Mouse (Mus musculus) heart, embryonic 15.5 days (tissue): ENCODE measurements around the gene Tsc22d2. TPM values are rescaled to one million over a fixed set of nuclear protein-coding genes. Genes with fewer than 3 reads are reported as not detected.
A peak's percentile ranks its signal among the peaks of the same experiment; 100 is the strongest.

Experiments
- ATAC-seq: fragments of 200-750 bp; cut with Nextera tagmentation; replicated peaks from 2 replicates; pipeline ENCODE4 v1.8.0; 2017; ENCODE audit warnings: low read depth, moderate TSS enrichment; ENCODE audit not compliant: insufficient number of reproducible peaks, insufficient read depth, low FRiP score
- H3K27ac ChIP-seq: fragments of 300-500 bp; sonication (generic); 2 replicates; pipeline ENCODE4 v1.5.1; 2015; ENCODE audit warnings: mild to moderate bottlenecking, inconsistent platforms
- H3K27me3 ChIP-seq: fragments of 300-500 bp; sonication (generic); 2 replicates; pipeline ENCODE4 v1.6.1; 2015; ENCODE audit warnings: inconsistent platforms
- H3K36me3 ChIP-seq: fragments of 300-500 bp; sonication (generic); 2 replicates; pipeline ENCODE4 v1.6.1; 2015; ENCODE audit warnings: mild to moderate bottlenecking, inconsistent platforms
- H3K4me1 ChIP-seq: fragments of 300-500 bp; sonication (generic); replicated peaks from 2 replicates; pipeline ENCODE4 v1.6.1; 2015; ENCODE audit warnings: inconsistent platforms
- H3K4me2 ChIP-seq: fragments of 300-500 bp; sonication (generic); 2 replicates; pipeline ENCODE4 v1.6.1; 2015; ENCODE audit warnings: inconsistent platforms, mild to moderate bottlenecking, moderate library complexity
- H3K4me3 ChIP-seq: fragments of 300-500 bp; sonication (generic); 2 replicates; pipeline ENCODE4 v1.5.1; 2015; ENCODE audit warnings: mild to moderate bottlenecking, inconsistent platforms
- H3K9ac ChIP-seq: fragments of 300-500 bp; sonication (generic); 2 replicates; pipeline ENCODE4 v1.6.1; 2015; ENCODE audit warnings: mild to moderate bottlenecking, inconsistent platforms
- H3K9me3 ChIP-seq: fragments of 300-500 bp; sonication (generic); replicated peaks from 2 replicates; pipeline ENCODE4 v1.6.1; 2016; ENCODE audit warnings: inconsistent platforms
- WGBS: fragments of 180-500 bp; shearing (Covaris S2); methylation state at CpG from one replicate; pipeline ENCODE4 v1.1.7; 2015; ENCODE audit warnings: mixed read lengths; 5-methylcytosine and 5-hydroxymethylcytosine counted together
- polyA plus RNA-seq: library from polyadenylated mRNA; unstranded; fragments of >200 nt; fragmentation: Nextera tagmentation; extraction: Ambion mirVana; gene quantifications from 2 replicates; pipeline ENCODE4 v1.2.1, GENCODE M21; 2015

Tsc22d2 gene
- polyA plus RNA-seq, 1 experiment from 2014 or later, result 12.9 TPM

DNA sequence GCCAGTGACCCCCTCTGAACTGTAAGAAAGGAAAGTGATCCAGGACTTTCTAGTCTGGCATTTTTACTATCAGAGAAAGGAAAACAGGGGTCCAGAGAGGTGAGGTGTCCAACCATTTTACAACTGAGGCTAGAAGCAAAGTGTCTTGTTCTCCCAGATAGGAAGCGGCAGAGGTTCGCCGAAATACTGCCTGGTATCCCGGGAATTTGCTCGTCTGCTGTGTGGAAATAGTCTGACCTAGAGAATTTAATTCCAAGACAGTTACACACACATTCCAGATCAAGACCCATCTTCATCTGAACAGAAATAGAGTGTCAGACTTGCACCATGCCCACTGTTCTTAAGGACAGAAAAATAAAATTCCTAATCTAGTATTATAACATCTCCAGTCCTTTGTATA, 16.0 kb upstream of the Tsc22d2 start:
- no peak overlapping the region for H3K4me2 ChIP-seq

GRCm38 (mm10) chr3:58399931-58400330, 14.6 kb upstream of the Tsc22d2 start:
- Histone ChIP-seq H3K36me3 (no peaks in the 10 kb centered on the region), H3K27ac (no peak overlapping the region), H3K9me3 (no peaks in the 10 kb centered on the region), H3K4me2 (no peak overlapping the region), H3K4me1 (no peaks in the 10 kb centered on the region), H3K27me3 (no peaks in the 10 kb centered on the region), H3K9ac (no peak overlapping the region), H3K4me3 (no peak overlapping the region)
- 55% methylated on average over 3 of the region's 3 CpGs for WGBS
- ATAC-seq, result no peak

More for the DNA sequence above, 16.0 kb upstream of the Tsc22d2 start:
- Histone ChIP-seq H3K27me3 (no peaks in the 10 kb centered on the region), H3K9me3 (no peaks in the 10 kb centered on the region), H3K4me3 (no peak overlapping the region), H3K27ac (no peak overlapping the region), H3K4me1 (no peaks in the 10 kb centered on the region), H3K36me3 (no peaks in the 10 kb centered on the region), H3K9ac (no peak overlapping the region)
- 49% methylated on average over 5 of the region's 5 CpGs for WGBS
- ATAC-seq, result no peak

DNA sequence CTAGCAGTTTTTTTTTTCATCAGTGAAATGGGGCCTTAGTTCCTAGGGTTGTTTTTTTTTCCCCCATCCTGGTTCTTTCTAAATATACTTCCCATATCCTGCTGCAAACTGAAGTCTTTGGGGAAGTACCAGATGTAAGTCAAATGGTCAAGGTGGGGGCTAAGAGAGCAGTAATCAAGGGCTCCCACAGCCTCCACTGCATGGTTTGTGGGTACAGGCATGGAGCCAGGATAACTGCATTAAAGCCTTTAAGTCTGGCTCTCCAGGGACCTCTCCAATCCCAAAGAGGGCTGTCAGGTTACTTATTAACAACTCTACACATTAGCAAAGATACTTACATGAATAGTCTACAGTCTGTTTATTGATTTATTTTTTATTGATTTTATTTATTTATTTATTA, 2.8 kb upstream of the Tsc22d2 start:
- H3K9me3 ChIP-seq, result no peaks in the 10 kb centered on the region
- H3K4me3 ChIP-seq, result no peak overlapping the region
- ATAC-seq, result no peak
- H3K27me3 ChIP-seq, result no peaks in the 10 kb centered on the region
- no peaks in the 10 kb centered on the region for H3K4me1 ChIP-seq
- no peak overlapping the region for H3K4me2 ChIP-seq
- no peak overlapping the region for H3K9ac ChIP-seq
- H3K27ac ChIP-seq, result no peak overlapping the region
- no peaks in the 10 kb centered on the region for H3K36me3 ChIP-seq

GRCm38 (mm10) chr3:58413671-58414070, 844 bp upstream of the Tsc22d2 start:
- WGBS, result 37% methylated on average over 5 of the region's 5 CpGs
- Histone ChIP-seq H3K4me2 (peak overlapping the region; percentile 86), H3K27me3 (no peaks in the 10 kb centered on the region), H3K9me3 (no peaks in the 10 kb centered on the region), H3K36me3 (0 out of 2 replicates have a peak, but pooled peaks cover 3% of the 10 kb centered on the region), H3K4me3 (peak overlapping the region; percentile 87), H3K27ac (peak overlapping the region; percentile 98), H3K4me1 (no peaks in the 10 kb centered on the region), H3K9ac (peak overlapping the region; percentile 48)
- ATAC-seq, result no peak

- H3K36me3 ChIP-seq, result 0 out of 2 replicates have a peak, but pooled peaks cover 3% of the 10 kb centered on the region
- peak overlapping the region; percentile 87 for H3K4me3 ChIP-seq
- under 1% methylated on average over 93 of the region's 113 CpGs for WGBS
- H3K27me3 ChIP-seq, result no peaks in the 10 kb centered on the region
- peak overlapping the region; percentile 98 for H3K27ac ChIP-seq
- H3K4me2 ChIP-seq, result peak overlapping the region; percentile 86
- H3K4me1 ChIP-seq, result no peaks in the 10 kb centered on the region
- ATAC-seq, result peak; percentile 70
- H3K9me3 ChIP-seq, result no peaks in the 10 kb centered on the region
- peak overlapping the region; percentile 87 for H3K9ac ChIP-seq
These were observed 720 bp downstream of the Tsc22d2 start for GRCm38 (mm10) chr3:58414986-58415883.

GRCm38 (mm10) chr3:58415884-58416725, 1.6 kb downstream of the Tsc22d2 start:
- Histone ChIP-seq H3K9me3 (no peaks in the 10 kb centered on the region), H3K4me2 (peak overlapping the region; percentile 86), H3K27me3 (no peaks in the 10 kb centered on the region), H3K9ac (peak overlapping the region; percentile 87), H3K27ac (peak overlapping the region; percentile 98), H3K36me3 (0 out of 2 replicates have a peak, but pooled peaks cover 3% of the 10 kb centered on the region), H3K4me3 (peak overlapping the region; percentile 87), H3K4me1 (no peaks in the 10 kb centered on the region)
- peak; percentile 61 for ATAC-seq
- WGBS, result under 1% methylated on average over 84 of the region's 85 CpGs

GRCm38 (mm10) chr3:58416726-58417437, 2.4 kb downstream of the Tsc22d2 start:
- no peaks in the 10 kb centered on the region for H3K27me3 ChIP-seq
- H3K9me3 ChIP-seq, result no peaks in the 10 kb centered on the region
- peak overlapping the region; percentile 98 for H3K27ac ChIP-seq
- ATAC-seq, result peak; percentile 33
- 0 out of 2 replicates have a peak, but pooled peaks cover 3% of the 10 kb centered on the region for H3K36me3 ChIP-seq
- peak overlapping the region; percentile 87 for H3K4me3 ChIP-seq
- under 1% methylated on average over 39 of the region's 39 CpGs for WGBS
- H3K4me2 ChIP-seq, result peak overlapping the region; percentile 86
- H3K9ac ChIP-seq, result peak overlapping the region; percentile 87
- no peaks in the 10 kb centered on the region for H3K4me1 ChIP-seq

- H3K36me3 ChIP-seq, result 0 out of 2 replicates have a peak, but pooled peaks cover 3% of the 10 kb centered on the region
- ATAC-seq, result no peak
- no peaks in the 10 kb centered on the region for H3K9me3 ChIP-seq
- peak overlapping the region; percentile 86 for H3K4me2 ChIP-seq
- H3K4me3 ChIP-seq, result peak overlapping the region; percentile 87
- H3K9ac ChIP-seq, result peak overlapping the region; percentile 44
- peaks cover 4% of the 10 kb centered on the region for H3K4me1 ChIP-seq
- no peaks in the 10 kb centered on the region for H3K27me3 ChIP-seq
- WGBS, result 18% methylated on average over 5 of the region's 5 CpGs
- no peak overlapping the region; the same call in 1 of the 2 replicates for H3K27ac ChIP-seq
These were observed 4.5 kb downstream of the Tsc22d2 start for GRCm38 (mm10) chr3:58418724-58419705.

DNA sequence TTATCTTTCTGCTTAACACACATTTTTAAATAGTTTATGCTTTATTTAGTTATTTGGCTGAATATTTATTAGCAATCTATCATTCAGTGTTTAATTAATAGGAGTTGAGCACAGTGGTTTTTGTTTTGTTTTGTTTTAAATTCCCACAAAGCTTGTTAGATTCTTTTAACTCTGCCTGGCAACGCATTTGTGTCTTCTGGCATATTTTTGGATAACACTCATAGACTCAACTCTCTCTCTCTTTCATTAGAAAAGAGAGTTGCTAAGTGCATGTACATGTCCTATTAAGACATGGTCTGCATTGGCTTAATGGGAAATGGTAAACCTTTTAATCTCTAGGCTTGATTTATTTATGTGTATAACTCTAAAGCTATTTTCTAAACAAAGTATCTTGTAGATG, 14.3 kb downstream of the Tsc22d2 start:
- 68% methylated on average over 1 of the region's 1 CpGs for WGBS
- no peaks in the 10 kb centered on the region for H3K9me3 ChIP-seq
- H3K4me2 ChIP-seq, result no peak overlapping the region
- ATAC-seq, result no peak
- H3K9ac ChIP-seq, result no peak overlapping the region
- no peaks in the 10 kb centered on the region; the same call in 1 of the 2 replicates for H3K36me3 ChIP-seq
- H3K27ac ChIP-seq, result no peak overlapping the region
- no peak overlapping the region for H3K4me3 ChIP-seq
- H3K27me3 ChIP-seq, result no peaks in the 10 kb centered on the region
- peaks cover 5% of the 10 kb centered on the region; the same call in 1 of the 2 replicates for H3K4me1 ChIP-seq

- Histone ChIP-seq H3K27me3 (no peaks in the 10 kb centered on the region), H3K9me3 (no peaks in the 10 kb centered on the region), H3K27ac (no peak overlapping the region), H3K9ac (no peak overlapping the region), H3K4me1 (no peaks in the 10 kb centered on the region), H3K36me3 (no peaks in the 10 kb centered on the region; the same call in 1 of the 2 replicates), H3K4me3 (no peak overlapping the region), H3K4me2 (no peak overlapping the region)
- WGBS, result 83% methylated on average over 2 of the region's 2 CpGs
- ATAC-seq, result no peak
These were observed 19.9 kb downstream of the Tsc22d2 start for GRCm38 (mm10) chr3:58434414-58434813.
